Mouse (Mus musculus) limb, embryonic 12.5 days (tissue): ENCODE measurements at regions not wholly inside any gene's neighbourhood (a gene's known extent, or its start where the extent isn't known, plus 50 kb on each side); places are given as distances from the start of the nearest gene placed in this dataset.
"Not testable (repeated sequence)": the region's sequence is repeated elsewhere in the genome, so short reads cannot be mapped to it uniquely, and the experiment has no call there.

Experiments
- ATAC-seq: fragments of 200-750 bp; cut with Nextera tagmentation; 2 replicates; pipeline ENCODE4 v1.8.0; 2017; ENCODE audit warnings: low read depth, moderate TSS enrichment; ENCODE audit not compliant: insufficient number of reproducible peaks, insufficient read depth, low FRiP score, low TSS enrichment
- H3K27ac ChIP-seq: fragments of 300-500 bp; sonication (generic); 2 replicates; pipeline ENCODE4 v1.5.1; 2016; ENCODE audit warnings: mild to moderate bottlenecking, moderate library complexity
- H3K27me3 ChIP-seq: fragments of 300-500 bp; sonication (generic); 2 replicates; pipeline ENCODE4 v1.6.1; 2016; ENCODE audit warnings: mild to moderate bottlenecking, moderate library complexity
- H3K36me3 ChIP-seq: fragments of 300-500 bp; sonication (generic); 2 replicates; pipeline ENCODE4 v1.6.1; 2016; ENCODE audit warnings: mild to moderate bottlenecking, moderate library complexity
- H3K4me1 ChIP-seq: fragments of 300-500 bp; sonication (generic); replicated peaks from 2 replicates; pipeline ENCODE4 v1.6.1; 2016
- H3K4me2 ChIP-seq: fragments of 300-500 bp; sonication (generic); 2 replicates; pipeline ENCODE4 v1.6.1; 2016; ENCODE audit warnings: mild to moderate bottlenecking, moderate library complexity
- H3K4me3 ChIP-seq: fragments of 300-500 bp; sonication (generic); replicated peaks from 2 replicates; pipeline ENCODE4 v1.5.1; 2016; ENCODE audit warnings: mild to moderate bottlenecking
- H3K9ac ChIP-seq: fragments of 300-500 bp; sonication (generic); replicated peaks from 2 replicates; pipeline ENCODE4 v1.6.1; 2016; ENCODE audit warnings: mild to moderate bottlenecking, moderate library complexity
- H3K9me3 ChIP-seq: fragments of 300-500 bp; sonication (generic); 2 replicates; pipeline ENCODE4 v1.6.1; 2016; ENCODE audit warnings: mild to moderate bottlenecking, moderate library complexity
- WGBS: fragments of 180-500 bp; shearing (Covaris S2); methylation state at CpG from one replicate; pipeline ENCODE4 v1.1.7; 2016; 5-methylcytosine and 5-hydroxymethylcytosine counted together

DNA sequence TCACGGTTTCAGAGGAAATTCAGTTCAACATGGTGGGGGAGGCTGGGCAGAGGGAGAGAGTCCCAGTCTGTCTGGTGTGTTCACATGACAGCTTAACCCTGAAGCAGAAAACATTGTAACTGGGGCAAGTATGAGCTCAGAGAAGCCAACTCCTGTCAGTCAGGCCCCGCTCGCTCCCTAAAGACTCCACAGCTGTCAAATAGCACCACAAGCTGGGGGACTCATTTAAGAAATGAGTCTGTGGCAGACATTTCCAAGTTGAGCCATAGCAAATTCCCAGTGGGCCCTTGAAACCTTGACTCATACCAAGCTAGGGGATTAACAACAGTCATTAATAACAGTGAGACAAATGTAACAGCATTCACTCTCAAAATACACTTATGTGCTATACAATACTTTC is 160.4 kb downstream of the Tomm20 start:
- no peak for ATAC-seq
- Histone ChIP-seq H3K36me3 (no peaks in the 10 kb centered on the region), H3K9me3 (peaks cover 7% of the 10 kb centered on the region; the same call in 1 of the 2 replicates), H3K4me1 (peaks cover 28% of the 10 kb centered on the region), H3K4me3 (no peak overlapping the region), H3K9ac (no peak overlapping the region), H3K27ac (no peak overlapping the region), H3K4me2 (no peak overlapping the region), H3K27me3 (no peaks in the 10 kb centered on the region)
- WGBS: 91% methylated on average over 3 of the region's 3 CpGs

DNA sequence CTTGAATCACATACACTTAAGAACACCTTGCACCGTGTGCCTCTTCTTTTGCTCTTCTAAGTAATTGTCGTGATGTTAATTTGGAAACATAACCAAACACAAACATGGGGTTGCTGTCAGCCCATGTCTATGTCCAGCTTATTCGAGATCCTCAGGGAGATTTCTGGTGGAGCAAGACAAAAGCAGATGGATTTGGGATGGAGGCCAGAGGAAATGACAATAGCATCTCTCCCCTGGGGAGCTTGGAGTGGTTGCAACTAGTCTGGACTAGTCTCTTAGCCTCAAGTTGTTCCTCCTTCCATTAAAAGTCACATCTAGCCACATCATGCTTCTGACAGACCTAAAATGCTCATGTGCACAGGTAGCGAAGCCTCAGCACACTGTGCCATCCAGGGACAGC is 161.0 kb downstream of the Tomm20 start:
- WGBS: 88% methylated on average over 4 of the region's 4 CpGs
- Histone ChIP-seq H3K27ac (no peak overlapping the region), H3K4me1 (peaks cover 25% of the 10 kb centered on the region), H3K36me3 (no peaks in the 10 kb centered on the region), H3K27me3 (no peaks in the 10 kb centered on the region), H3K9me3 (peaks cover 7% of the 10 kb centered on the region; the same call in 1 of the 2 replicates), H3K4me2 (no peak overlapping the region), H3K4me3 (no peak overlapping the region), H3K9ac (no peak overlapping the region)
- no peak for ATAC-seq

DNA sequence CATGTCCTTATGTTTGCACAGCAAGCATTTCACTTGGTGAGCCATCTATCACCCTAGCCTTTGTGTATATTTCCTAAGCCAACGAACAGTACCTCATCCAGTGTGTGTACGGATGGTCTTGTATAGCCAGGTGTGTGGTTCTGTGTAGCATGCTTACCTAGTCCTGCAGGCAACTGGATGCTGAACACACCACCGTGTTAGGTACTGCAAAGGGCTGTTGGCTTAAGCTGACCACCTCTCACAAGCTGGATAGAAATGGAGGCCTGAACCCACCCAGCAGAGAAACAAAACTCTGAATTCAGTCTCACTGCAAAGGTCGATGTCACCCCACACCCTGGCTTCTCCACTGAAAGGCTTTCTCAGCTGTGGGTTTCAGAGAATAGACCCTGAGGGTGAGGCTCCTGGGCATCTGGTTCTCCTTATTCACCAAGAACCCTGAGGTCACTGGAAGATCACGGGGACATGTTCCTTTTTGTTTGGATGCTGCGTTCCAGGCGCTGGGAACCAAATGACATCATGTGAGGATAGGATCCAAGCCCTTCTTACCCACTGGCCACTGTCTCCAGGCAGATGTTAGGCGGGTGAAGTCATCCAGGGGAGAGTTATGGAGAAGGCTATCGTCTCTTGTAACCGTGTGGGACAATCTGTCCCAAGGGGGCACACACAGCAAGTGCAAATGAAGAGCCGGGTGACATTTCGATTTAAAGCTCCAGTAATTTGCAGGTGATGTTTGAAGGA is 161.8 kb downstream of the Tomm20 start:
- 78% methylated on average over 12 of the region's 12 CpGs for whole genome bisulfite sequencing
- Histone ChIP-seq H3K9ac (no peak overlapping the region), H3K27me3 (no peaks in the 10 kb centered on the region), H3K27ac (no peak overlapping the region), H3K4me2 (no peak overlapping the region), H3K36me3 (no peaks in the 10 kb centered on the region), H3K4me1 (peaks cover 19% of the 10 kb centered on the region), H3K9me3 (peaks cover 7% of the 10 kb centered on the region; the same call in 1 of the 2 replicates), H3K4me3 (no peak overlapping the region)
- ATAC-seq: no peak

DNA sequence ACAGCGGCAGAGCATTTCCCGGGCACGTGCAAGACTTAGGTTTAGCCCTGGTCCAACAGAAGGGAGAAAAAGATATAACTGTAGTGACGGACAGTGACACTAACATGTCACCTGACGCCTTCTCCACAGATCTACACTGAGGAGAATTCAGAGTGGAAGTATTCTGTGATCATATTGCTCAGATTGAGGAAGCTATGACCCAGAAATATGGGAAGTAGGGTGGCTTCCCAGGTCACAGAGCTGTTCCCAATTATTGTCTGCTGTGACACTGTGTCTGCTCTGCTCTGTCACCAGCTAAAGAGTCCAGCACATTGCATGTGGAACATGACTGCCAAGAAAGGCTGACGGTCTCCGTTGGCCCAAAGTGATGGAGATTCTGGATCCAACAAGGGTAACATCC is 167.0 kb downstream of the Tomm20 start:
- WGBS: 91% methylated on average over 7 of the region's 7 CpGs
- Histone ChIP-seq H3K4me3 (no peak overlapping the region), H3K9me3 (no peaks in the 10 kb centered on the region), H3K27ac (no peak overlapping the region), H3K4me2 (no peak overlapping the region), H3K4me1 (peaks cover 6% of the 10 kb centered on the region; the same call in 1 of the 2 replicates), H3K36me3 (no peaks in the 10 kb centered on the region), H3K27me3 (no peaks in the 10 kb centered on the region), H3K9ac (no peak overlapping the region)
- no peak for ATAC-seq

DNA sequence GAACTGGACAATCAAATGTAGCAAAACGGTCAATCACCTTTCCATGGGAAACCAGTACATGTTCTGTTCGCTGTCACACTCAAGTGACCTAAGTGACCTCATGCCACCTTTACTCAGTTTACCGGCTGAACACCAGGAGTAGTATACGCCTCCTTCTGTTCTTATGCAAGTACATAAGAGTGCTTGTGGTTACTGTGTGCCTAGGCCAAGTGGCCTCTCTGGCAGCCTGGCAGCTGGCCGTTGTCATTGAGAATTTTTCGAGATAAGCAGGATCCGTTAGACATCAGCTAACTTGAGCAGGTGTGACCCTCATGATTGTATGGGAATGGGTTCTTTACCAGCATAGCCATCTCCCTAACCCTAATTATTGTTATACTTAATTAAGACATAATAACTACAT is 167.5 kb downstream of the Tomm20 start:
- H3K4me1 ChIP-seq: peaks cover 6% of the 10 kb centered on the region; the same call in 1 of the 2 replicates
- no peaks in the 10 kb centered on the region for H3K36me3 ChIP-seq
- no peaks in the 10 kb centered on the region for H3K27me3 ChIP-seq
- no peak overlapping the region for H3K9ac ChIP-seq
- WGBS: 88% methylated on average over 7 of the region's 7 CpGs
- no peak overlapping the region for H3K27ac ChIP-seq
- H3K4me3 ChIP-seq: no peak overlapping the region
- ATAC-seq: no peak
- no peaks in the 10 kb centered on the region for H3K9me3 ChIP-seq
- no peak overlapping the region for H3K4me2 ChIP-seq

DNA sequence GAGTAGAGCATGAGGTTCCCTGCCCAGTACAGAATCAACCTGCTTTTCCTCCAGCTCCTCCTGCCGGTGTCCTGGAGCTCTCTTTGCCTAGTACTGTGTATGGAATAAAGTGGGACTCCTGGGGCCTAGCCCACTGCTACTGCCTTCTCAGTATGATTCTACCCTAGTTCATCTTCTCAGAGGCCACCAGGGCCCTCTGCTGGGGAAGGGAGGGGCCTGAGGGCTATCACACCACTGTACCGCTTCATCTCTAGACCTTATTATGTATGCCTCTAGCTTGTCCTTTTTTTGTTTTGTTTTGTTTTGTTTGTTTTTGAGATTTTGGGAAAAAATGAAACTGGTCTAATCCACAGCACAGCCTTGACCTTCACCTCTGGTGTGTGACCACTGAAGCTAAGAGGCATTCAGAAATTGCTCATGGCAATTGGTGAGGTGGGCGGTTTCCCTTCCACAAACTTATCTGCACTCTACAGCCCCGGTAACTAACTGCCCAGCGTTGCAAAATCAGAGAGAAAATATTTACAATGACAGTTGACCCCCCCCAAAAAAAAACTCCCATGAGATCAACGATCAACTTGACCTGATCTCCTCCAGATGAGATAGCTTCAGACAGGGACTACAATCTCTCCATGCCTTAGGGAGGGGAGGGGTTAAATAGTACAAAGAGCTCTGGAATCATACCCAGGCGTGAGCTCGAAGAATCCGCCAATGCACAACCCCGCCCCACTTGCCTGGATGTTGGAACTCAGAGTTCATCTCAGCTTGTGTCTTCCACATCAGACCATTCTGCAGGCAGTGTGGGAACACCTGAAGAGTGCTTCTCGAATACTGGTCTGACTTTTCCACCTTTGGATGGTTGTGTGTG is 168.8 kb downstream of the Tomm20 start:
- 88% methylated on average over 11 of the region's 11 CpGs for WGBS
- Histone ChIP-seq H3K9ac (no peak overlapping the region), H3K27me3 (no peaks in the 10 kb centered on the region), H3K36me3 (no peaks in the 10 kb centered on the region), H3K4me1 (no peaks in the 10 kb centered on the region), H3K9me3 (no peaks in the 10 kb centered on the region), H3K27ac (no peak overlapping the region), H3K4me2 (no peak overlapping the region), H3K4me3 (no peak overlapping the region)
- ATAC-seq: no peak

DNA sequence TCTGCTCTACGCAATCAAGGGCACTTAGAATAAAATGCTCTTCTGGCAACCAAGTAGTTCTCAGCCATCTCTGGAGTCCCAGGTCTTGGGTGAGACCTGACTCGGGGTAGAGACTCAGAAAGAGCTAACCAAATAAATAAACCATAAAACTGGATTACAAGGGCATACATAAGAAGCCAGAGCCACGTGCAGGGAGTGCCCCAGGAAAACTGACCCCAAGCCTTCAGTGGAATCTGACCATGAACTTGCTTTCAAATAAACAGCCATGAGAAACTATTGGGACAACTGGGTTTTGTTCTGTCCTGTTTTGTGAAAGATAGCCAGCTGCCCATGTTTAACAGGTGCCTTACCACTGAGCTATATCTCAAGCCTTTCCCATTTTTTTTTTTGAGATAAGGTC is 170.3 kb downstream of the Tomm20 start:
- Histone ChIP-seq H3K9me3 (no peaks in the 10 kb centered on the region), H3K4me1 (no peaks in the 10 kb centered on the region), H3K4me2 (no peak overlapping the region), H3K27me3 (no peaks in the 10 kb centered on the region), H3K4me3 (no peak overlapping the region), H3K27ac (no peak overlapping the region), H3K36me3 (no peaks in the 10 kb centered on the region), H3K9ac (no peak overlapping the region)
- WGBS: 50% methylated on average over 3 of the region's 3 CpGs
- no peak for ATAC-seq

DNA sequence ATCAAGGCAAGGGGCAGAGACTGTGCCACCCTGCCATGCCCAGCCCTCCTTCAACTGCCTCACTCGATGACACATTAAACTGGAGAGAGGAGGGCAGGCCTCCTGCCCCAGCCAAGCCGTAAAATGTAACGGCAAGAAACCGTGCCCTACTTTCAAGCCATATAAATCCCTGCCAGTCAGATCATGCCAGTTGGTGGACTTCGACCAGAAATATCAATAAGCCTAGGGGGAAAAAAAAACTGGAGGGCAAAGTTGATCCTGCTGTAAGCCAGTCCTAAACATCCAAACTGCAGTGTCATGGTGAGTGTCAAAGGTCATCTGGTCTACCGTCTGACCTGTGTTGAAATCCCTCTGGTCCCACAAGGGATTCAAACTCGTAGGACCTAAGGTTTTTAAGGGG is 170.8 kb downstream of the Tomm20 start:
- Histone ChIP-seq H3K27ac (no peak overlapping the region), H3K9me3 (no peaks in the 10 kb centered on the region), H3K4me2 (no peak overlapping the region), H3K9ac (no peak overlapping the region), H3K4me3 (no peak overlapping the region), H3K4me1 (no peaks in the 10 kb centered on the region), H3K27me3 (no peaks in the 10 kb centered on the region), H3K36me3 (no peaks in the 10 kb centered on the region)
- ATAC-seq: no peak
- 67% methylated on average over 7 of the region's 7 CpGs for WGBS

DNA sequence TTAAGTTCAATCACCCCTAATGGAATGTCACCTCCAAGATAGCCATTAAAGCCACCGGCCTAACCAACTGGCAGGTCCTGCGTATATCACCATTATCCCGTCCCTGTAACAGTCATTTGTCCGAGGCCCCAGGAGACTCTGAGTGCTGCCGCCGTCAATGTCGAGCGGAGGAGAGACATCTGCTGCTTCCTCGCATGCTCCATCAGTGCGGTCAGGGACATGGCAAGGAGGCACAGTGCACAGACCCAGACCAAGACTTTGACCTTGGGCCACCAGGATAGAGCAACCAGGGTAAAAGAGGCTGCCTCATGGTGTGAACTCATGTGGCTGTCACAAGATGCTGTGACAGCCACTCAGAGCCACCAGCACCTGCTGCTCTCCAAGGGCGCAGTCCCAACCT is 172.9 kb downstream of the Tomm20 start:
- WGBS: 82% methylated on average over 11 of the region's 11 CpGs
- ATAC-seq: no peak
- Histone ChIP-seq H3K9me3 (no peaks in the 10 kb centered on the region), H3K4me1 (no peaks in the 10 kb centered on the region), H3K36me3 (no peaks in the 10 kb centered on the region), H3K4me2 (no peak overlapping the region), H3K4me3 (no peak overlapping the region), H3K27ac (no peak overlapping the region), H3K27me3 (no peaks in the 10 kb centered on the region), H3K9ac (no peak overlapping the region)

DNA sequence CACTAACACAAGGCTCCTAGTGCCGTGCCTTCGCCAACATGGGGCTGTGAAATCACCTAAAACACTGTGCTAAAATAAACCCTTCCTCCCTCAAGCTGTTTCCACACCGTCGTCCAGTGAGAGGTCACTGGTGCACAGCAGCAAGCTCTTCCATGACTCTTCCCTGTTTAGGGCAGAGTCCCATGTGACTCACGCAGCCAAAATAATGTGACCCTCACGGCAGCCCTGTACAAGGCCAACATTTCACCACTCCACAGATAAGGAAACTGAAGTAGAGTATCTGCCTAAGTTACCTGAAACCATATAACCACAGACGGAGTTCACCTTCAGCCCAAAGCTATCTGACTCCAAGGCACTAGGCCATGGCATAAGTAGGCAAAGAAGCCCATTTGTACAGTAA is 173.4 kb downstream of the Tomm20 start:
- Histone ChIP-seq H3K4me1 (no peaks in the 10 kb centered on the region), H3K4me3 (no peak overlapping the region), H3K9ac (no peak overlapping the region), H3K27me3 (no peaks in the 10 kb centered on the region), H3K36me3 (no peaks in the 10 kb centered on the region), H3K27ac (no peak overlapping the region), H3K9me3 (no peaks in the 10 kb centered on the region), H3K4me2 (no peak overlapping the region)
- ATAC-seq: no peak
- 85% methylated on average over 7 of the region's 7 CpGs for WGBS

DNA sequence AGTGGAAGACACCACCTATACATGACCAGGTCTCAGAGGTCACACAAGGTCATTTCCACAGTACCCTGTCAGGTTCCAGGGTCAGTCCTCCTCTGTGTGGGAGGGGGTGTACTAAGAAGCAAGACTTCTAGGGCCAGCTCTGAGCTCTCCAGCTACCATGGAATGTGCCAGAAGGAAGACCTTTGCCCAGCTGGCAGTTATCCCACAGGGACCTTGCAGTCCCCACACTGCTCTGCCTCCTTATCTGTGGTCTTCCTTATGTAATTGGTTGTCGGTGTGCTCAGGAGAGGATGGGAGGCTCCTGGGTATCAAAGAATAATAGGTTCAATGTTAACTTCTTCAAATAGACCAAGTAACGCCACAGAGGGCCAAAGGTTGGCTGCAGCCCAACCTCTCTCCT is 175.3 kb downstream of the Tomm20 start:
- H3K9me3 ChIP-seq, H3K4me1 ChIP-seq, H3K4me3 ChIP-seq, H3K4me2 ChIP-seq, ATAC-seq, H3K27me3 ChIP-seq, H3K36me3 ChIP-seq, H3K9ac ChIP-seq, H3K27ac ChIP-seq: not testable (repeated sequence)
- WGBS: 91% methylated on average over 2 of the region's 2 CpGs
